Mouse (Mus musculus): ENCODE measurements around the gene Col7a1. TPM values are rescaled to one million over a fixed set of nuclear protein-coding genes. Genes with fewer than 3 reads are reported as not detected.

Col7a1 gene
- total RNA-seq, 2 experiments from 2014 or later = 0.31 to 0.81 TPM

DNA sequence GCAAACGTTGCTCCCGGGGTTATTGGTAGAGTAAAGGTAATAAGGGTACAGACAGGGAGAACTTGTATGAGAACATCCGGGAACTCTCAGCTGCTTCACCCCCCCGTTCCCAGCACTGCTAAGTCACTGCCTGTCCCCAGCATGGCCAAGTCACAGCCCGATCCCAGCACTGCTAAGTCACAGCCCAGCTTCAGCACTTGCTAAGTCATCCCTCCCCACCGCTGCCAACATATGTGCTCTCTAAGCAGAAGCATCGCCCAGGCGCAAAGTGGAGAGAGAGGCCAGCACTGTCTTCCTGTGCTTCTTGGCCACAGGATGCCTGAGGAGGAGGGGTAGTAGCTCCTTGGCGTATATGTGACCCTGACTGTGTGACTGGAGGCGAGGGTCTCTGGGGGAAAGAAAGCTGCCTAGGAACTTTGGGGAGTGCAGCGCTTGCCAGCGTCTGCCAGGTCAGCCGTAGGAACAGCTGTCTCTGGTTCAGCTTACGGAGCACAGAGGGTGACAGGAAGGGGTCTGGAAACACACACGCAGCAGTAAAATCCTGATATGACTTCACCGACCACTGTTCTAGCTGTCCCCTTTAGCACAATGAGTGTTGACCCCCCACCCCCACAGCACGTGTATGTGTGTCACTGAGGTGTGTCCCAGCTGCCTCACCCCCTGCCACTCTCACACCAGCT lies 56.4 kb downstream of the Col7a1 start:
- intact Hi-C loops (cut with DNase I) = loop anchor here (10.0 kb wide), 1 partner anchor 825 kb away; the partner anchor contains the start of gene Nme6
- peak; percentile 33 to 50 for DNase-seq

DNA sequence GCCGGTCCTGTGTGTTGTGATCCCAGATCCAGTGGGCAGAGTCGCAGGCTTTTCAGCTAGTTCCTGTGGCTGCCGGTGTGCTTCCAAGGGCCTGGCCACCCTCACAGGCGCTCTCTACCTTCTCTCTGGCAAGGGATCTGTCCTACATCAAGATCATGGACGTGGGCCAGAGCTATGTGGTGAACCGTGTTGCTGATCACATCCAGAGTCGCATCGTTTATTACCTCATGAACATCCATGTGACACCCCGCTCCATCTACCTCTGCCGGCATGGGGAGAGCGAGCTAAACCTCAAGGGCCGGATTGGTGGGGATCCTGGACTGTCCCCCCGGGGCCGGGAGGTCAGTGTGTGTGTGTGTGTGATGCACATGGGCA lies 56.9 kb downstream of the Col7a1 start:
- intact Hi-C loops (cut with DNase I) = no loop called here
- DNase-seq = no peak

DNA sequence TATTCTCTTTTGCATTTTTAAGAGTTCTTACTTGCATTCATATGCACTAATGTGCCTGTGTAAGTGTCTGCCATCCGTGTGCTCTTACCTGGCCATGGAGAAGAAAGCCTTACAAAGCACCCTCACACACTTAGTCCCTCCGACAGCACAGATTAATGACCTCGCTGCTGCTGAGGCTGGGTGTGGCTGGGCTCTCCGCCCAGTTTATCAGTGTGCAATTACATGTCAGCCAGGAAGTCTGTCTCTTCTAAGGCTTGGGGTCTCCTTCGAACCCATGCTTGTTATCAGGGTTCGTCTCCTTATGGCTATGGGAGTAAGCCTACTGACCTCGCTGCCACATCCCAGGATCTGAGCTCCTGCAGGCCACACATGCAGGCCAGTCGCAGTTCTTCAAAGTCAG lies 62.0 kb downstream of the Col7a1 start:
- intact Hi-C loops (cut with DNase I) = no loop called here
- DNase-seq = no peak

DNA sequence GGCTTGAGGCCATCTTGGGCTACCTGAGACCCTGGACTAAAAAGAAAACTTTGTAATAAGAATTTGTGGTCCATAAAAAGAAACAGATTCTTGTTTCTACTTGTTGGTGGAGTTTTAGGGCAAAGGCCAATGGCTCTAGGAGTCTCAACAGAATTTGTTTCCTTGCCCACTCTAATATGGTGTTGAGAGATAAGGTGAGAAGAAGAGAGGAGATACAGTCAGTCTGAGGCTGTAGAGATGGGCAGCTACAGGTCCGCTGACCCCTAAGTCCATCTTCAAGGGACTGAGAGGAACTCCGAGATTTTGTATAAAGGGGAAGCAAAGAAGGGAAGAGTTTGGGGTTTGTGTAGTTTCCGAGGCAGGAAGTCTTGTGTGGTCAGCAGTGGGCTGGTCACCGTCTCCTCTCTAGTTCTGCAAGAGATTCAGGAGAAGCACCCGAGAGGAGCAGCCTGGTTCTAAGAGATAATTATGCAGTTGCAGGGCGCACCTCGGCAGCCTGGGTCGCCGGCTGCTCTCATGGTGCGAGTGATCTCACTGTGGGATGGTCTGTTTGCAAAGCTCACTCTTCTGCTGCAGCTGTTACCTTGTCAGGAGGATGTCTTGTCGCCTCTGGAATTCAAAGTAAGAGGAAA lies 63.7 kb downstream of the Col7a1 start:
- no peak for DNase-seq
- intact Hi-C loops (cut with DNase I) = no loop called here

DNA sequence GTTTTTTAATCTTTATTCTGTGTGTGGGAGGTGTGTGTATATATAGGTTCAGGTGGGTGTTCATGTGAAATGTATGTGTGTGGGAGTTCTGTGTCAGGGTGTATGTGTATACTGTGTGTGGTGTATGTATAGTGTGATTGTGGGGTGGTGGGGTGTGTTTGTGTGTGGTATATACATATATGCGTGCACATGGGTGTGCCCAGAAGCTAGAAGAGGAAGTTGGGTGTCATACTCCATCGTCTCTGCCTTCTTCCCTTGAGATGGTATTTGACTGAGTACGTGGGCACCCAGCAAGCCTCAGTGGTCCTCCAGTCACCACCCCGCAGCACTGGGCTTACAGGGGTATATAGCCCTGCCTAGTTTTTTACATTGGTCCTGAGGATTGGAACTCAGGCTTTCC lies 68.0 kb downstream of the Col7a1 start:
- DNase-seq = no peak
- intact Hi-C loops (cut with DNase I) = no loop called here

DNA sequence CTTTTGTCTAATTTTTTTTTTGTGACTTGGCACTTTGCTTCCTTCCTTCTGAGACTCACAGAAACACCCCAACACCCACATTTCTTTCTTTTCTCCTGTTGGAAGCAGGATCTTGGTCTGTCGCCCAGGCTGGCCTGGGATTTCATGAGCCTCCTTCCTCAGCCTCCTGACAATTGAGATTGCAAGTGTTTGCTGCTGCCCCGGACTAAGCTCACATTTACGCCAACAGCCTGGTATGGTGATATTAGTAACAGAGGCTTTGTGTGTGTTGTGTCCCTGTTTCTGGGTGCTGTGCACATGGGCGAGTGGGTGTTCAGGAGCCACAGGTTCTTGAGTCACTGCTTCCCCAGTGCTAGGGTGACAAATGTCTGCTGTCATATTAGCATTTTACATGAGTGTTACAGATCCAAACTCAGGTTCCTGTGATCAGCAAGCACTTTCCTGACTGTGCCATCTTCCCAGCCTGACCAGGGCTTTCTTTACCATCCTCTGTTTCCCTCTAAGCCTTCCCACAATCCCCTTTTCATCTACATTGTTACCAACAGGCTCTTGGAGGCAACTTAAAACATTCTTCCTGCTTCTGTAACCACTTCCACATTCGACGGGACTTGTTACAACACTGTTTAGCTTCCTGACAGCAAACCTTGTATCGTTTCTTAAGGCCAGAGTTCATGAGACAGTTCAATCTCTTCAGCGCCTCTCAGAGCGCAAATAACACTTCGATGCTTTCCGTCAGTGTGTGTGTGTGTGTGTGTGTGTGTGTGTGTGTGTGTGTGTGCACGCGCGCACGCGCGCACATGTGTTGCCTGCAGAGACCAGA lies 69.7 kb downstream of the Col7a1 start:
- intact Hi-C loops (cut with DNase I) = no loop called here
- DNase-seq = no peak

DNA sequence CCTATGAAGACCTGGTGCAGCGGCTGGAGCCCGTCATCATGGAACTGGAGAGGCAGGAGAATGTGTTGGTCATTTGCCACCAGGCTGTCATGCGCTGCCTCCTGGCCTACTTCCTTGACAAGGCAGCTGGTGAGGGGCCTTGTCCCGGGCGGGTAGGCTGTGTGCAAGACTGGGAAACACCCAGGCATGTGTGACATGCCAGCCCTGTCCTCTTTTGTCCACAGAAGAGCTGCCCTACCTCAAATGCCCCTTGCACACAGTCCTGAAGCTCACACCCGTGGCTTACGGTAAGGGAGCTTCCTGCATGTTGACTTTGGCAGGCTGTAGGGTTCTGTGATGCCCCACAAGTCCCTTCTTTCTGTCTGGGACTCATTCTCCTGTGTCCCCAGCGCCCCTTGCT lies 74.1 kb downstream of the Col7a1 start:
- intact Hi-C loops (cut with DNase I) = no loop called here
- no peak for DNase-seq

DNA sequence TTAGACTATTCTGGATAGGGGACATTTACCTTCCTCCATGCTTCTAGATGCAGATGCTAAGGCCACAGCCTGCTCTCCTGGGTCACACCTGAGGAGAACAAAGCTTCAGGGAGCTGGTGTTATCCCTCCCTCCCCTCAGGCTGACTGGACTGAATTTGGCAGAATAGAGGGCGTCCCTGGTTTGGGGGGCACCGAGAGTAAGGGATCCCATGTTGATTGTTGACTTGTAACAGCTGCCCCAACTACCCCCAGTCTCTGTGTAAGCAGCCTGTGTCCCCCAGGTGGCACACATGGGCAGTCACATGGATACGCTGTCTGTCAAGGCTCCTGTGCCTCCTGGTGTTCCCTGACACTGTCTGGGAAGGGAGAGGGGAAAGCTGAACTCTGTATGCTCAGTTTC lies 75.0 kb downstream of the Col7a1 start:
- no peak for DNase-seq
- intact Hi-C loops (cut with DNase I) = no loop called here

DNA sequence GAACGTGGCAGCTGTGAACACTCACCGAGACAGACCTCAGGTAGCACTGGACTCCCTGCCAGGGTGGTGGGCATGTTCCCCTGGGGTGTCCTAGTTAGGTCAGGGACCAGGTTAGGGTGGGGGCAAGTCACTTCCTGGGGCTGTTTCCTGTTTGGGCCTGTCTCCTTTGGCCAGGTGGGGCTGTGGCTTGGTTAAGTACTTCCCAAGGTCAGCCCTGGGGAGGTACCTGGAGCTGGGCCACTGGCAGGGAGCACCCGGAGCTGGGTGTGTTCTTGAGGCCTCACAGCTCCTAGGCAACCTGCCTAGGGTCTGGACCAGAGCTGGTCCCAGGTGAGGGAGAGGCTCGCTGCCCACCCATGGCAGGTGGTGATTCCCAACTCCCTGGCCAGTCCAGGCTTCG lies 75.5 kb downstream of the Col7a1 start:
- DNase-seq = no peak
- intact Hi-C loops (cut with DNase I) = no loop called here

DNA sequence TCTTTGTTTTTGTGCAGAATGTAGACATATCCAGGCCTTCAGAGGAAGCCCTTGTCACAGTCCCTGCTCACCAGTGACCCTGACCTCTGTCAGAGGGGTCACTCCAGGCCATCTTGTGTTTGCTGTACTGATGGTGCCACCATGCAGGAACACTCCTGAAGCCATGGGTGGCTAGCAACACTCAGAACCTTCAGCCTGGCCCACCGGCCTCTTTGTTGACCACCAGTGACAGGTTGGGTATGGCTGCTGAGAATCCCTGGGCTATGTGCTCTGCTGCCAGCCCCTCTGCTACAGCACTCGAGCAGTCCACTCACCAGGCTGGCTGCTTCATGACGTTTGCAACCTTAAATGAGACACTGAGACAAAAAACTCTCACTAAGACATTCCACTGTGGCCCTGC lies 76.9 kb downstream of the Col7a1 start:
- DNase-seq = no peak
- intact Hi-C loops (cut with DNase I) = no loop called here

DNA sequence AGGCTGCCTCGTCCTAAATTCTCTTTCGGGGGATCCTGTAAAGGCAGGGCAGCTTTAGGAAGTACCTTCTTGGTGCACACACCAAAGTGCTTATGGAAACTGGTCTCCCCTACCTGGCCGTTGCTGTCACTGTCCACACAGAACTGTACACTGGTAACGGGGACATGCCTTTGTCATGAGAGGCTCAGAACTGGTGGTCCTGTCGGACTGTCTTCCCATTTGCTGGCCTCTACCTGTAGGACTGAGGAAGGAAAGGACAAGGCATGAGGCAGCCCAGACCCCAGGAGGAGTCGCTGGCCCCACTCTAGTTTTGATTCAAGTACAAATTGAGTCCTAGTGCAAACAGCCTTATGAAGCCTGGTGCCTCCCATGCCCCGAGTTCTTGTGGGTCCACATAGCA lies 77.6 kb downstream of the Col7a1 start:
- no peak for DNase-seq
- intact Hi-C loops (cut with DNase I) = no loop called here

DNA sequence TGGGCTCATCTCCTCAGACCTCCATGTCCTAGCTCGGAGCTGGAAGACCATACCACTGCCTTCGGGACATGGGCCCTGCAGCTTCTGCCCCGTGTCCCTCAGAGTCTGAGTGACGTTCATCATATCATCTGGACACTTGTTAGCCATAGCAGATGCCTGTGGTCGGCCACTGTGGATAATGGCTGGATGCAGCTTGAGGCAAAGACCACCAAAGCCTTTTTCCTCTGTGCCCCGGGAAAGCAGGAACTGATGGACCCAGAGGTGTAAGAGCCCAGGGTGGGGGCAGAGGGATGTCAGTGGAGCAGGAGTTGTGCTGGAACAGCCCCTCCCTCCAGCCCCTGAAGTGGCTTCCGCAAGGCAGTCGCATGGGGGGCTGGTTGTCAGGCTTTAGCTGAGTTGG lies 78.3 kb downstream of the Col7a1 start:
- DNase-seq = no peak
- intact Hi-C loops (cut with DNase I) = no loop called here

DNA sequence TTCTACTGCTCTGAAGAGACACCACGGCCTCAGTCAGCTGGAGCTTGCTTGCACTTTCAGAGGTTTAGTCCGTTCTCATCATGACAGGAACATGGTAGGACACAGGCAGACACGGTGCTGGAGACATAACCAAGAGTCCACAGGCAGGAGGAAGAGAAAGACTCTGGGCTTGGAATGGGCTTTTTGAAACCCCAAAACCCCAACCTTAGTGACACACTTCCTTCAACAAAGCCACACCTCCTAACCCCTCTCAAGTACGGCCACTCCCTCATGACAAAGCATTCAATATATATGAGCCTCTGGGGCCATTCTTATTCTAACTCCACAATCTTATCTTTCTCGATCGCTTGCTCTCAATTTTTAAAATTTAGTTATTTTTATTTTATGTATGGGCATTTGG lies 79.0 kb downstream of the Col7a1 start:
- intact Hi-C loops (cut with DNase I) = no loop called here
- DNase-seq = no peak

Small RNAs within 50 kb of the gene (microRNA-seq; reads per million reads assigned to microRNA genes)
- gene Mir711 (ENCODE audit: borderline number of aligned reads in 2 of 2) = 0 reads per million in 2 experiments

Other genes starting within 250 kb of the Col7a1 start
- 10 to 100 TPM; 21.3 to 23.6 TPM for gene Ip6k2, start 169.8 kb upstream of the Col7a1 start, total RNA-seq (2021)
- 1 to 10 TPM; 7.2 to 9.4 TPM for gene Nckipsd, start 145.2 kb upstream of the Col7a1 start, total RNA-seq (2021)
- under 1 TPM in 1 of 2 experiments, not detected in 1; 0.14 TPM for gene Celsr3, start 127.3 kb upstream of the Col7a1 start, total RNA-seq (2021)
- gene Slc26a6, start 100.3 kb upstream of the Col7a1 start, total RNA-seq (2021) = 10 to 100 TPM; 26.8 to 29.2 TPM
- gene Tmem89, start 39.0 kb upstream of the Col7a1 start, total RNA-seq (2021) = not detected
- gene Uqcrc1, start 17.0 kb upstream of the Col7a1 start, total RNA-seq (2021) = 1,000 to 10,000 TPM; 2,339 to 2,528 TPM
- gene Ucn2, start 32.4 kb downstream of the Col7a1 start, total RNA-seq (2021) = not detected
- gene Pfkfb4, start 38.2 kb downstream of the Col7a1 start, total RNA-seq (2021) = 1 to 10 TPM; 2.3 to 2.4 TPM
- gene Shisa5, start 85.0 kb downstream of the Col7a1 start, total RNA-seq (2021) = 10 to 100 TPM; 36.1 to 51.4 TPM
- gene Trex1, start 106.1 kb downstream of the Col7a1 start, total RNA-seq (2021) = 10 to 100 TPM; 14.0 to 14.7 TPM
- 1 to 10 TPM; 8.0 to 8.2 TPM for gene Atrip, start 120.5 kb downstream of the Col7a1 start, total RNA-seq (2021)
- gene Ccdc51, start 128.9 kb downstream of the Col7a1 start, total RNA-seq (2021) = 10 to 100 TPM; 11.7 to 12.2 TPM
- 100 to 1,000 TPM; 241 to 249 TPM for gene Tma7, start 129.0 kb downstream of the Col7a1 start, total RNA-seq (2021)
- 10 to 100 TPM; 16.4 to 19.1 TPM for gene Plxnb1, start 141.8 kb downstream of the Col7a1 start, total RNA-seq (2021)
- gene Fbxw21, start 208.5 kb downstream of the Col7a1 start, total RNA-seq (2021) = not detected
- not detected for gene Fbxw13, start 242.4 kb downstream of the Col7a1 start, total RNA-seq (2021)

Data from heart, postnatal 36 days (tissue).